Mouse (Mus musculus): Measurements from ENCODE around the gene Tgm2. TPM values are rescaled to one million over a fixed set of nuclear protein-coding genes. Genes with fewer than 3 reads are reported as not detected.

Gene Tgm2
- polyA plus RNA-seq, 1 experiment from 2014 or later = 1.7 TPM

- Histone ChIP-seq H3K4me3 (ENCODE audit: low read depth, low read length) (no peak overlapping the region), H3K4me1 (ENCODE audit: control insufficient read depth, insufficient read depth, low read length) (no peaks in the 10 kb centered on the region), H3K4me2 (ENCODE audit: low read depth, low read length) (no peak overlapping the region), H3K27ac (ENCODE audit: low read depth, low read length) (no peak overlapping the region), H3K9me3 (ENCODE audit: control insufficient read depth, low read length) (no peaks in the 10 kb centered on the region), H3K36me3 (ENCODE audit: control insufficient read depth, insufficient read depth, low read length) (no peaks in the 10 kb centered on the region), H3K9ac (replicated peaks; ENCODE audit: low read depth, low read length) (no peak overlapping the region), H3K27me3 (ENCODE audit: control insufficient read depth, insufficient read depth, low read length) (no peaks in the 10 kb centered on the region)
- ATAC-seq (ENCODE audit: low read depth) = no peak
- 82% methylated on average over 2 of the region's 2 CpGs for WGBS
These were observed 24.2 kb upstream of the Tgm2 start for GRCm38 (mm10) chr2:158170394-158170793.

GRCm38 (mm10) chr2:158169771-158170170, 23.5 kb upstream of the Tgm2 start:
- no peaks in the 10 kb centered on the region for H3K4me1 ChIP-seq (ENCODE audit: control insufficient read depth, insufficient read depth, low read length)
- H3K27me3 ChIP-seq (ENCODE audit: control insufficient read depth, insufficient read depth, low read length) = no peaks in the 10 kb centered on the region
- WGBS = 92% methylated on average over 7 of the region's 7 CpGs
- H3K27ac ChIP-seq (ENCODE audit: low read depth, low read length) = no peak overlapping the region
- H3K4me2 ChIP-seq (ENCODE audit: low read depth, low read length) = no peak overlapping the region
- H3K9me3 ChIP-seq (ENCODE audit: control insufficient read depth, low read length) = no peaks in the 10 kb centered on the region
- ATAC-seq (ENCODE audit: low read depth) = no peak
- no peak overlapping the region for H3K9ac ChIP-seq (replicated peaks; ENCODE audit: low read depth, low read length)
- H3K4me3 ChIP-seq (ENCODE audit: low read depth, low read length) = no peak overlapping the region
- no peaks in the 10 kb centered on the region for H3K36me3 ChIP-seq (ENCODE audit: control insufficient read depth, insufficient read depth, low read length)

- WGBS = 84% methylated on average over 6 of the region's 6 CpGs
- H3K4me3 ChIP-seq (ENCODE audit: low read depth, low read length) = no peak overlapping the region
- no peak for ATAC-seq (ENCODE audit: low read depth)
These were observed 23.1 kb upstream of the Tgm2 start for GRCm38 (mm10) chr2:158169351-158169750.

DNA sequence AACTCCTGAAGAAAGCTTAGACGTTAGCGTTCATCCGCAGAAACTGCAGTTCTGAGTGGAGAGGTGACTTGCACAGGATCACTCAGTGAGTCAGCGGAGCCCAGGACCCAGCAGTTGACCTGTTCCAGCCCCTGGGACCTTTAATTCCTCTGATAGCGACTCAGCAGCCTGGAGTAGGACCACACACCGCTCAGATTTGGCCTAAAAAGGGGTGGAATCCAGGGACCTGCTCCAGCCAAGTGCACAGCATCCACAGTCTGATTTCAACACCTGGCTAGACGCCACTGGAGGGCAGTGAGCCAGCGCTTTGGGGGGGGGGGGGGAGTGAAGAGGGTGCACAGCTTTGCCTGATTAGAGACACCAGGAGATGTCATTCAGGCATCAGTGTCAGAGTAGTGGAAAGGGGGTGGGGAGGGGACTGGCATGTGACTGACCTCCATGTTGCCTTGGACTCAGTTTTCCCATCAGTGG, 22.5 kb upstream of the Tgm2 start:
- Histone ChIP-seq H3K9me3 (ENCODE audit: control insufficient read depth, low read length) (no peaks in the 10 kb centered on the region), H3K36me3 (ENCODE audit: control insufficient read depth, insufficient read depth, low read length) (no peaks in the 10 kb centered on the region), H3K9ac (replicated peaks; ENCODE audit: low read depth, low read length) (no peak overlapping the region), H3K4me2 (ENCODE audit: low read depth, low read length) (no peak overlapping the region), H3K4me3 (ENCODE audit: low read depth, low read length) (no peak overlapping the region), H3K27me3 (ENCODE audit: control insufficient read depth, insufficient read depth, low read length) (no peaks in the 10 kb centered on the region), H3K4me1 (ENCODE audit: control insufficient read depth, insufficient read depth, low read length) (no peaks in the 10 kb centered on the region), H3K27ac (ENCODE audit: low read depth, low read length) (no peak overlapping the region)
- no peak for ATAC-seq (ENCODE audit: low read depth)
- 80% methylated on average over 8 of the region's 8 CpGs for WGBS

More at GRCm38 (mm10) chr2:158169351-158169750, 23.1 kb upstream of the Tgm2 start:
- Histone ChIP-seq H3K27ac (ENCODE audit: low read depth, low read length) (no peak overlapping the region), H3K4me1 (ENCODE audit: control insufficient read depth, insufficient read depth, low read length) (no peaks in the 10 kb centered on the region), H3K36me3 (ENCODE audit: control insufficient read depth, insufficient read depth, low read length) (no peaks in the 10 kb centered on the region), H3K4me2 (ENCODE audit: low read depth, low read length) (no peak overlapping the region), H3K27me3 (ENCODE audit: control insufficient read depth, insufficient read depth, low read length) (no peaks in the 10 kb centered on the region), H3K9me3 (ENCODE audit: control insufficient read depth, low read length) (no peaks in the 10 kb centered on the region), H3K9ac (replicated peaks; ENCODE audit: low read depth, low read length) (no peak overlapping the region)

- no peak overlapping the region for H3K27ac ChIP-seq (ENCODE audit: low read depth, low read length)
- H3K9me3 ChIP-seq (ENCODE audit: control insufficient read depth, low read length) = no peaks in the 10 kb centered on the region
- no peaks in the 10 kb centered on the region for H3K36me3 ChIP-seq (ENCODE audit: control insufficient read depth, insufficient read depth, low read length)
- no peak overlapping the region for H3K9ac ChIP-seq (replicated peaks; ENCODE audit: low read depth, low read length)
- no peak overlapping the region for H3K4me3 ChIP-seq (ENCODE audit: low read depth, low read length)
- no peak for ATAC-seq (ENCODE audit: low read depth)
- 70% methylated on average over 9 of the region's 9 CpGs for WGBS
- no peak overlapping the region for H3K4me2 ChIP-seq (ENCODE audit: low read depth, low read length)
- H3K4me1 ChIP-seq (ENCODE audit: control insufficient read depth, insufficient read depth, low read length) = no peaks in the 10 kb centered on the region
- no peaks in the 10 kb centered on the region for H3K27me3 ChIP-seq (ENCODE audit: control insufficient read depth, insufficient read depth, low read length)
These were observed 21.4 kb upstream of the Tgm2 start for GRCm38 (mm10) chr2:158167496-158168205.

GRCm38 (mm10) chr2:158166628-158167027, 20.4 kb upstream of the Tgm2 start:
- ATAC-seq (ENCODE audit: low read depth) = no peak
- Histone ChIP-seq H3K27me3 (ENCODE audit: control insufficient read depth, insufficient read depth, low read length) (no peaks in the 10 kb centered on the region), H3K4me2 (ENCODE audit: low read depth, low read length) (no peak overlapping the region), H3K9ac (replicated peaks; ENCODE audit: low read depth, low read length) (no peak overlapping the region), H3K4me3 (ENCODE audit: low read depth, low read length) (no peak overlapping the region), H3K36me3 (ENCODE audit: control insufficient read depth, insufficient read depth, low read length) (no peaks in the 10 kb centered on the region), H3K27ac (ENCODE audit: low read depth, low read length) (no peak overlapping the region), H3K4me1 (ENCODE audit: control insufficient read depth, insufficient read depth, low read length) (no peaks in the 10 kb centered on the region), H3K9me3 (ENCODE audit: control insufficient read depth, low read length) (no peaks in the 10 kb centered on the region)
- WGBS = 86% methylated on average over 7 of the region's 7 CpGs

- H3K9me3 ChIP-seq (ENCODE audit: control insufficient read depth, low read length) = no peaks in the 10 kb centered on the region
- H3K9ac ChIP-seq (replicated peaks; ENCODE audit: low read depth, low read length) = no peak overlapping the region
- 76% methylated on average over 4 of the region's 4 CpGs for WGBS
- H3K4me3 ChIP-seq (ENCODE audit: low read depth, low read length) = no peak overlapping the region
- H3K27me3 ChIP-seq (ENCODE audit: control insufficient read depth, insufficient read depth, low read length) = no peaks in the 10 kb centered on the region
- ATAC-seq (ENCODE audit: low read depth) = no peak
- no peak overlapping the region for H3K4me2 ChIP-seq (ENCODE audit: low read depth, low read length)
- no peaks in the 10 kb centered on the region for H3K4me1 ChIP-seq (ENCODE audit: control insufficient read depth, insufficient read depth, low read length)
- H3K27ac ChIP-seq (ENCODE audit: low read depth, low read length) = no peak overlapping the region
- no peaks in the 10 kb centered on the region for H3K36me3 ChIP-seq (ENCODE audit: control insufficient read depth, insufficient read depth, low read length)
These were observed 19.5 kb upstream of the Tgm2 start for GRCm38 (mm10) chr2:158165776-158166175.

DNA sequence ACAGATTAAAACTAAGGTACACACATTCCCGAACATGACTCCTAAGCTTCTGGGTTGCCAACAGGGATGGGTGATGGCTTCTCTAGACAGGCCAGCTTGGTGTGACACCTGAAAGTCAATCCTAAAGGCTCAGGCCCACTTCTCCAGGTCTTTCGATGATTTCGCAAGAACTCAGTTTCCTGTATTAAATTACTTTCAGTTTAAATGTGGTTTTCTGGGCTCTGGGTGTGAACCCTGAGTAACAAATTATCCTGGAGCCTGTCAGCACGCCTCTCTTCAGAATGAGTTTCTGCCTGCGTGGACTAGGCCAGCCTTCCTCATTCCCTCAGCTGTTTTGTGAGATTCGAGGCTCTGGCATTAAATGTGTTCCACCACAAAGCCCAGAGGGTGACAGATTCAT, 16.8 kb upstream of the Tgm2 start:
- H3K4me3 ChIP-seq (ENCODE audit: low read depth, low read length) = no peak overlapping the region
- WGBS = 73% methylated on average over 6 of the region's 6 CpGs
- H3K4me1 ChIP-seq (ENCODE audit: control insufficient read depth, insufficient read depth, low read length) = no peaks in the 10 kb centered on the region
- no peaks in the 10 kb centered on the region for H3K36me3 ChIP-seq (ENCODE audit: control insufficient read depth, insufficient read depth, low read length)
- H3K27me3 ChIP-seq (ENCODE audit: control insufficient read depth, insufficient read depth, low read length) = no peaks in the 10 kb centered on the region
- no peak overlapping the region for H3K27ac ChIP-seq (ENCODE audit: low read depth, low read length)
- no peak overlapping the region for H3K4me2 ChIP-seq (ENCODE audit: low read depth, low read length)
- no peaks in the 10 kb centered on the region for H3K9me3 ChIP-seq (ENCODE audit: control insufficient read depth, low read length)
- no peak for ATAC-seq (ENCODE audit: low read depth)
- H3K9ac ChIP-seq (replicated peaks; ENCODE audit: low read depth, low read length) = no peak overlapping the region

DNA sequence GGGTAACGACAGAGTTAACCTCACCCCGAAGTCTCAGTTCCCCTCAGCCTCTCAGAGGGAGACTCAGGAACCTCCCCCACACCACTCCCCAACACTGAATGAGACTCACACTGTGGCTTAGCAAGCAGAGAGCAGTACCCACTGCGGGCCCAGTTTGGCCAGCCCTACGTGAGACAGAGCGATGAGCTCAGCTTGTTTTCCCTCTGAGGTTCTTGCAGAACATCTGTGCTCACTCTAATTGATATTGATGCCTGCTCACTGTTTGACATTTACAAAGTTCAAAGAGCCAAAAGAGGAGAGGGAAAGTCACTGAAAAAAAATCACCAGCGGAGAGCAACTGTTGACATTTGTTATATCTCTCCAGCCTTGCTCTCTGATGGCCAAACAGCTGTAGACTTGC, 15.5 kb upstream of the Tgm2 start:
- no peak for ATAC-seq (ENCODE audit: low read depth)
- Histone ChIP-seq H3K27ac (ENCODE audit: low read depth, low read length) (no peak overlapping the region), H3K4me1 (ENCODE audit: control insufficient read depth, insufficient read depth, low read length) (no peaks in the 10 kb centered on the region), H3K9ac (replicated peaks; ENCODE audit: low read depth, low read length) (no peak overlapping the region), H3K9me3 (ENCODE audit: control insufficient read depth, low read length) (no peaks in the 10 kb centered on the region), H3K36me3 (ENCODE audit: control insufficient read depth, insufficient read depth, low read length) (no peaks in the 10 kb centered on the region), H3K4me3 (ENCODE audit: low read depth, low read length) (no peak overlapping the region), H3K27me3 (ENCODE audit: control insufficient read depth, insufficient read depth, low read length) (no peaks in the 10 kb centered on the region), H3K4me2 (ENCODE audit: low read depth, low read length) (no peak overlapping the region)
- 89% methylated on average over 6 of the region's 6 CpGs for WGBS

Data from neural tube, embryonic 14.5 days (tissue).